Mouse (Mus musculus) myocyte (in vitro differentiated cells): Measurements from ENCODE around the gene Nfkbiz. TPM values are rescaled to one million over a fixed set of nuclear protein-coding genes. Genes with fewer than 3 reads are reported as not detected.

Source experiments
- H3K27me3 ChIP-seq: one replicate; pipeline ENCODE4 v1.6.1; 2011; ENCODE audit not compliant: control insufficient read depth, insufficient read depth, insufficient read length
- H3K36me3 ChIP-seq: one replicate; pipeline ENCODE4 v1.6.1; 2011; ENCODE audit not compliant: control insufficient read depth, insufficient read depth
- H3K4me2 ChIP-seq: one replicate; pipeline ENCODE4 v1.6.1; 2011; ENCODE audit warnings: low read depth, control low read depth
- H3K4me3 ChIP-seq: one replicate; pipeline ENCODE4 v1.5.1; 2011; ENCODE audit warnings: mild to moderate bottlenecking, control low read depth, moderate library complexity
- H3K79me2 ChIP-seq: one replicate; pipeline ENCODE4 v1.6.1; 2011; ENCODE audit not compliant: control insufficient read depth, insufficient read depth
- H3ac ChIP-seq: one replicate; pipeline ENCODE4 v1.6.1; 2011; ENCODE audit not compliant: control insufficient read depth, insufficient read length
- CEBPB ChIP-seq: IDR thresholded peaks from 2 replicates; pipeline ENCODE4 v1.6.1; 2011; ENCODE audit warnings: mild to moderate bottlenecking, moderate library complexity; ENCODE audit not compliant: poor library complexity, insufficient read depth, severe bottlenecking
- E2F4 ChIP-seq: IDR thresholded peaks from one replicate; pipeline ENCODE4 v1.6.1; 2011; ENCODE audit warnings: mild to moderate bottlenecking, control low read depth, moderate library complexity; ENCODE audit not compliant: insufficient read depth
- MAX ChIP-seq: IDR thresholded peaks from one replicate; pipeline ENCODE4 v1.6.1; 2011; ENCODE audit warnings: low read depth, mild to moderate bottlenecking, control low read depth
- MYOD1 ChIP-seq, 3 experiments: IDR thresholded peaks; one replicate each; pipeline ENCODE4 v1.6.1; 2011; ENCODE audit warnings: control low read depth in 2 of 3, low read depth in 2 of 3, mild to moderate bottlenecking in 2 of 3, moderate library complexity in 1 of 3; ENCODE audit not compliant: insufficient read length in 2 of 3, control insufficient read depth in 1 of 3
- MYOG ChIP-seq, 3 experiments: IDR thresholded peaks; one replicate each; pipeline ENCODE4 v1.6.1; 2011; ENCODE audit warnings: control low read depth in 2 of 3, low read depth in 2 of 3, mild to moderate bottlenecking in 2 of 3; ENCODE audit not compliant: insufficient read length in 2 of 3, control insufficient read depth in 1 of 3, insufficient read depth in 1 of 3
- POLR2A ChIP-seq: IDR thresholded peaks from one replicate; pipeline ENCODE4 v1.6.1; 2011; ENCODE audit warnings: low read depth, mild to moderate bottlenecking, control low read depth, moderate library complexity; ENCODE audit not compliant: insufficient read length
- POLR2AphosphoS2 ChIP-seq: IDR thresholded peaks from one replicate; pipeline ENCODE4 v1.6.1; 2011; ENCODE audit warnings: low read depth, control low read depth; ENCODE audit not compliant: insufficient read length
- REST ChIP-seq: IDR thresholded peaks from one replicate; pipeline ENCODE4 v1.6.1; 2011; ENCODE audit warnings: mild to moderate bottlenecking, control low read depth, moderate library complexity; ENCODE audit not compliant: insufficient read depth, insufficient read length
- SRF ChIP-seq: IDR thresholded peaks from one replicate; pipeline ENCODE4 v1.6.1; 2011; ENCODE audit warnings: low read depth; ENCODE audit not compliant: control insufficient read depth, insufficient read length
- TCF12 ChIP-seq: IDR thresholded peaks from one replicate; pipeline ENCODE4 v1.6.1; 2011; ENCODE audit warnings: mild to moderate bottlenecking, control low read depth; ENCODE audit not compliant: poor library complexity, insufficient read depth, severe bottlenecking
- TCF3 ChIP-seq: IDR thresholded peaks from one replicate; pipeline ENCODE4 v1.6.1; 2011; ENCODE audit warnings: low read depth, control low read depth; ENCODE audit not compliant: insufficient read length
- USF1 ChIP-seq: IDR thresholded peaks from one replicate; pipeline ENCODE4 v1.6.1; 2011; ENCODE audit warnings: low read depth, mild to moderate bottlenecking, control low read depth, moderate library complexity
- polyA plus RNA-seq: library from polyadenylated mRNA; unstranded; fragments of >200 nt; fragmentation: generic; extraction: Trizol; gene quantifications from one replicate; pipeline ENCODE4 v1.2.1, GENCODE M21; 2012; ENCODE audit warnings: missing spikeins

Nfkbiz gene
- polyA plus RNA-seq, 1 experiment: 2.6 TPM

DNA sequence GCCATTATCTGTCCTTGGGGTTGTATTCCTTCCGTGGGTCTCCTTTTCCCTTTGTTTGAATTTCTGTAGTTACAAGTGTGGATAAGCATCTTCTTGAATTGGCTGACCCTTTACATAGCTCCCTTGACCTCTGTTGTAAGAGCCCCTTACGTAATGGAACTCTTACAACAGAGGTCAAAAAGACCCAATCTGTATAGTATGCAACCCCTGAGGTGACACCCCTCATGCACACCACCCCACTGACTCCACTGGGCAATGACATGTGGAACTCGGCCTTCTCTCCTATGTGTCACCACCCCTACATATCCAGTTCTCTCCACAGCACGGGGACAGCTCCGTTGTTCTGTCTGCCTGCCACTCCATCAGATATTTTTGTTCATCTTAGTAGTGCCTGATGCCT lies 56.9 kb downstream of the Nfkbiz start:
- TF ChIP-seq MYOD1 (IDR thresholded peaks at IDR 0.05; ENCODE audit: control insufficient read depth in 1 of 3, insufficient read length in 2 of 3, low read depth in 2 of 3) (no peak), POLR2A (no peak), REST (no peak), MYOG (IDR thresholded peaks at IDR 0.05; ENCODE audit: control insufficient read depth in 1 of 3, insufficient read depth in 1 of 3, insufficient read length in 2 of 3, low read depth in 2 of 3) (no peak), MAX (no peak), SRF (no peak), CEBPB (no peak)
- no peaks in the 10 kb centered on the region for H3K36me3 ChIP-seq
- no peak overlapping the region for H3K4me3 ChIP-seq
- H3K27me3 ChIP-seq: no peaks in the 10 kb centered on the region
- H3K4me2 ChIP-seq: no peak overlapping the region
- no peak overlapping the region for H3ac ChIP-seq
- no peaks in the 10 kb centered on the region for H3K79me2 ChIP-seq

DNA sequence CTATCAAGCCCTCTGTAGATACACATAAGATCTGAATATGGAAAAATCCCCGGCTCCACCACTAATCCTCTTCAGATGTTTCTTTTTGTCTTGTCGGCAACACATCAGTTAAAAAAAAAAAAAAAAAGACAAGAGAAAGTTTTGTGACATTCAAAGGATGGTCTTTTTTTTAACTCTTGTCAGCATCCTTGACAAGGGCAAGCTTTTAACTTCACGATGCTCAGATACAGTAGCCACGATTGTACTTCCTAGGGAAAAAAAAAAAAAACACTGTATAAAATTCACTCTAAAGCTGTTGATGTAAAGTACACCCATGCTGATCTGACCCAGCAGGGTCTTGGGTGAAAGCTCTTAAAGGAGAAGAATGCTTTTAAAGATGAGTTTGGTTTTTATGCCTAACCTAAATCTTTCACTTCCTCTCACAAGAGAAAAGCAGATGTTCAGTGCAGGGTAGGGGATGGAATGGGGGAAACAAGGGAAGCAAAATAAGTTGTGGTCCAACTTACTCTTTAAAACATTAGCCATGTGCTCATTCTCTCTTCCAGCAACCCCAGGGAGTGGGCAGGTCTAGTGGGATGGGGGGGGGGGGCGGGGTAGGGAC lies 57.6 kb downstream of the Nfkbiz start:
- TF ChIP-seq MYOD1 (IDR thresholded peaks at IDR 0.05; ENCODE audit: control insufficient read depth in 1 of 3, insufficient read length in 2 of 3, low read depth in 2 of 3) (no peak), MYOG (IDR thresholded peaks at IDR 0.05; ENCODE audit: control insufficient read depth in 1 of 3, insufficient read depth in 1 of 3, insufficient read length in 2 of 3, low read depth in 2 of 3) (no peak), POLR2AphosphoS2 (no peak), USF1 (no peak), MAX (no peak), POLR2A (no peak), TCF12 (no peak), E2F4 (no peak), TCF3 (no peak), REST (no peak), CEBPB (no peak), SRF (no peak)
- no peaks in the 10 kb centered on the region for H3K36me3 ChIP-seq
- no peak overlapping the region for H3K4me2 ChIP-seq
- no peaks in the 10 kb centered on the region for H3K27me3 ChIP-seq
- H3K4me3 ChIP-seq: no peak overlapping the region
- H3K79me2 ChIP-seq: no peaks in the 10 kb centered on the region
- H3ac ChIP-seq: no peak overlapping the region

DNA sequence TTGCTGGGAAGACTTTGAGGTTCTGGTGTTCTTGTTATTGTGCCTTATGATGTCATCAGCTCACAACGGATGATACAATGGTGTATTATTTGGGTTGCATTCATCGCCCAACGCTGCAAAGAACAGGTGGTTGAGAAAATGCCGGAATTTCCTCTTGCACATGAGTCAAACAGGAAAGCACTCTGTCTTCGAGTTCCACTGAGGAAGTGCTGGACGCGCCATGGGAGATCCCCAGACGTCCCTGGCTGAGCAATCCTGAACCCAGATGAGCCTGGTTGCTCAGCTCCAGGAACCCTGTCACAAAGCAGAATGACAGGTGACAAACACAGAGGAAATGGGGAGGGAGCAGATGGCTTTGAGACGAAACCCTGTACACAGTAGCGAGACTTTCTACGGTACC lies 62.4 kb downstream of the Nfkbiz start:
- TF ChIP-seq USF1: no peak
- H3K4me3 ChIP-seq: no peak overlapping the region
- no peaks in the 10 kb centered on the region for H3K36me3 ChIP-seq
- H3ac ChIP-seq: no peak overlapping the region
- H3K79me2 ChIP-seq: no peaks in the 10 kb centered on the region
- H3K27me3 ChIP-seq: no peaks in the 10 kb centered on the region
- no peak overlapping the region for H3K4me2 ChIP-seq

DNA sequence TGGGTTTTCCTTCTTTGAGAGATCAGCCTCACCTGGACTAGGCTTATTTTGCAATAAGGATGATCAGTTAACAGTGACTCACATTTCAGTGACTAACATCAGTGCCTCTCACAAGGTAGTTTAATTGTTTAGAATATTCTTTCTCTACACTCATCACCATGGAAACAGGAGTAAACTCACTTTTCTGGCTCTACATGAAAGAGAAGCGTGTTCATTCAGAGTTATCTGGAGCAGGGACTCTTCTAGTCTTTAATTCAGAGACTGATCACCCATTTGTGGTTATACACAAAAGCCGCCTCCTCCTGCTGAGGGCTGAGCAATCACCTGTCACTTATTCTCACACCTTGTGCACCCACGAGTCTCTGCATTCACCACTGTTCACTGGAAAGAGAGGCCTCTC lies 68.5 kb downstream of the Nfkbiz start:
- no peak overlapping the region for H3K4me3 ChIP-seq
- H3K27me3 ChIP-seq: no peaks in the 10 kb centered on the region
- TF ChIP-seq POLR2A (no peak), POLR2AphosphoS2 (no peak), MAX (no peak), E2F4 (no peak), USF1 (no peak), CEBPB (no peak), TCF12 (no peak), SRF (no peak)
- no peak overlapping the region for H3K4me2 ChIP-seq
- H3K36me3 ChIP-seq: no peaks in the 10 kb centered on the region
- H3K79me2 ChIP-seq: no peaks in the 10 kb centered on the region
- H3ac ChIP-seq: no peak overlapping the region

Other genes with a start within 250 kb of the Nfkbiz start
- 0.90 TPM for gene Nxpe3, start 56.4 kb upstream of the Nfkbiz start, polyA plus RNA-seq
- 4.6 TPM for gene Cep97, start 96.0 kb upstream of the Nfkbiz start, polyA plus RNA-seq
- gene Rpl24, start 127.4 kb upstream of the Nfkbiz start, polyA plus RNA-seq: 1,858 TPM
- 5.1 TPM for gene Zbtb11, start 135.0 kb upstream of the Nfkbiz start, polyA plus RNA-seq
- gene Pcnp, start 190.8 kb upstream of the Nfkbiz start, polyA plus RNA-seq: 39.1 TPM
- gene Trmt10c, start 198.9 kb upstream of the Nfkbiz start, polyA plus RNA-seq: 6.0 TPM
- gene Senp7, start 209.4 kb upstream of the Nfkbiz start, polyA plus RNA-seq: 4.0 TPM